Mouse (Mus musculus) stomach, embryonic 14.5 days (tissue): ENCODE results near the gene B430306N03Rik. TPM values are rescaled to one million over a fixed set of nuclear protein-coding genes. Genes with fewer than 3 reads are reported as not detected.

Source experiments
- ATAC-seq: fragments of 200-750 bp; cut with Nextera tagmentation; 2 replicates; pipeline ENCODE4 v1.8.0; 2017; ENCODE audit warnings: low read depth, moderate TSS enrichment; ENCODE audit not compliant: insufficient number of reproducible peaks, insufficient read depth, low FRiP score
- H3K27ac ChIP-seq: fragments of 300-500 bp; sonication (generic); 2 replicates; pipeline ENCODE4 v1.5.1; 2014; ENCODE audit warnings: mild to moderate bottlenecking, low read length, moderate library complexity, mixed read lengths
- H3K27me3 ChIP-seq: fragments of 300-500 bp; sonication (generic); 2 replicates; pipeline ENCODE4 v1.6.1; 2014; ENCODE audit warnings: low read length, control low read depth, mixed read lengths; ENCODE audit not compliant: control insufficient read depth, insufficient read depth
- H3K36me3 ChIP-seq: fragments of 300-500 bp; sonication (generic); 2 replicates; pipeline ENCODE4 v1.6.1; 2014; ENCODE audit warnings: mild to moderate bottlenecking, control low read depth, low read length, moderate library complexity, mixed read lengths; ENCODE audit not compliant: control insufficient read depth, insufficient read depth
- H3K4me1 ChIP-seq: fragments of 300-500 bp; sonication (generic); 2 replicates; pipeline ENCODE4 v1.6.1; 2014; ENCODE audit warnings: low read length, control low read depth, mixed read lengths; ENCODE audit not compliant: control insufficient read depth, insufficient read depth
- H3K4me2 ChIP-seq: fragments of 300-500 bp; sonication (generic); replicated peaks from 2 replicates; pipeline ENCODE4 v1.6.1; 2014; ENCODE audit warnings: low read depth, low read length, control low read depth
- H3K4me3 ChIP-seq: fragments of 300-500 bp; sonication (generic); 2 replicates; pipeline ENCODE4 v1.5.1; 2014; ENCODE audit warnings: low read depth, low read length, control low read depth
- H3K9ac ChIP-seq: fragments of 300-500 bp; sonication (generic); replicated peaks from 2 replicates; pipeline ENCODE4 v1.6.1; 2014; ENCODE audit warnings: low read depth, mild to moderate bottlenecking, control low read depth, low read length, moderate library complexity, mixed read lengths
- H3K9me3 ChIP-seq: fragments of 300-500 bp; sonication (generic); 2 replicates; pipeline ENCODE4 v1.6.1; 2016; ENCODE audit warnings: low read depth, low read length, control low read depth; ENCODE audit not compliant: control insufficient read depth
- WGBS: fragments of 180-500 bp; shearing (Covaris S2); extraction: QIAGEN DNeasy Blood & Tissue Kit; methylation state at CpG from one replicate; pipeline ENCODE4 v1.1.7; 2014; 5-methylcytosine and 5-hydroxymethylcytosine counted together
- polyA plus RNA-seq: library from polyadenylated mRNA; unstranded; fragments of >200 nt; fragmentation: Nextera tagmentation; extraction: Ambion mirVana; gene quantifications from 2 replicates; pipeline ENCODE4 v1.2.1, GENCODE M21; 2014

B430306N03Rik gene
- polyA plus RNA-seq, 1 experiment from 2014 or later: 0.51 TPM

GRCm38 (mm10) chr17:48323236-48323635 is 7.3 kb downstream of the B430306N03Rik start:
- H3K36me3 ChIP-seq: no peaks in the 10 kb centered on the region
- 79% methylated on average over 3 of the region's 3 CpGs for WGBS
- H3K9ac ChIP-seq: no peak overlapping the region
- H3K4me1 ChIP-seq: no peaks in the 10 kb centered on the region
- H3K4me2 ChIP-seq: no peak overlapping the region
- H3K9me3 ChIP-seq: no peaks in the 10 kb centered on the region
- no peaks in the 10 kb centered on the region for H3K27me3 ChIP-seq
- no peak overlapping the region for H3K27ac ChIP-seq
- no peak overlapping the region for H3K4me3 ChIP-seq
- no peak for ATAC-seq

- Histone ChIP-seq H3K9me3 (no peaks in the 10 kb centered on the region), H3K4me2 (no peak overlapping the region), H3K27ac (no peak overlapping the region), H3K27me3 (no peaks in the 10 kb centered on the region), H3K9ac (no peak overlapping the region), H3K4me1 (no peaks in the 10 kb centered on the region), H3K36me3 (no peaks in the 10 kb centered on the region), H3K4me3 (no peak overlapping the region)
- WGBS: 88% methylated on average over 5 of the region's 5 CpGs
- no peak for ATAC-seq
These were observed 8.3 kb downstream of the B430306N03Rik start for GRCm38 (mm10) chr17:48324258-48324657.

DNA sequence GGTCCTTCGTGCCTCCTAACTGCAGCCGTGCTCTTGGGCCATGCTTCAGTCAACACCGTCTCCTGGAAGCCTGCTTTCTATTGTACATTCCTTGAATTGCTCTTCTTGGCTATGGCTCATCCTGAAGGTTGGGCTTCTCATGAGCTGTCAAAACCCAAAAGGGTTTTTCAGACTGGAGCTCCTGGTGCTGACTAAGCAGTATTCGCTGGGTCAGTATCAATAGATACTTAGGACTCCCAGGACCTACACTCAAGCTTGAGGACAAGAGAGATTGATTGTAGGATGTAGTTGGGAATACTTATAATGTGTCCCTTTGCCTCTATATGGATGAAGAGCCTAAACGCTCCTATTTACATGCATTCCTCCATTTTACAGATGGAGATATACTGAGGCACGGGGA is 9.2 kb downstream of the B430306N03Rik start:
- no peaks in the 10 kb centered on the region for H3K36me3 ChIP-seq
- no peak overlapping the region for H3K9ac ChIP-seq
- no peaks in the 10 kb centered on the region for H3K9me3 ChIP-seq
- no peak overlapping the region for H3K4me3 ChIP-seq
- 90% methylated on average over 6 of the region's 6 CpGs for WGBS
- no peaks in the 10 kb centered on the region for H3K4me1 ChIP-seq
- no peaks in the 10 kb centered on the region for H3K27me3 ChIP-seq
- no peak overlapping the region for H3K27ac ChIP-seq
- no peak for ATAC-seq
- H3K4me2 ChIP-seq: no peak overlapping the region

DNA sequence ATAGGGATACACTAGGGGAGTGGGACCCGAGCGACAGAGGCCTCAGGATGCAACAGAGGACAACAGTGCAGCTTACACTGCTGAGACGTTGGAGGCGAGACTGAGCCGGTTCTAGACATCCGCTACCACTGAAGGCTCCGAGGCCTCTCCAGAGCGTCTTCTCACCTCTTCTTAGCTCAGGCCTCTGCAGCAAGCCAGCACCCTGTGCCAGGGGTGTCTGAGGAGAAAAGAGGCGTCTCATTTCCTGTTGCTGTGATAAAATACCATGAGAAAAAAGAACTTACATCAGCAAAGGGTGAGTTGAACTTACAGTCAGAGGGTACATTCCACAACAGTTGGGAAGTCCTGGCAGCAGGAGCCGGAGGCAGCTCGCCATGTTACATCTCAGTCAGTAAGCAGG is 9.7 kb downstream of the B430306N03Rik start:
- H3K4me1 ChIP-seq: no peaks in the 10 kb centered on the region
- H3K36me3 ChIP-seq: no peaks in the 10 kb centered on the region
- H3K27me3 ChIP-seq: no peaks in the 10 kb centered on the region
- no peak for ATAC-seq
- no peaks in the 10 kb centered on the region for H3K9me3 ChIP-seq
- H3K9ac ChIP-seq: no peak overlapping the region
- H3K4me3 ChIP-seq: no peak overlapping the region
- H3K4me2 ChIP-seq: no peak overlapping the region
- no peak overlapping the region for H3K27ac ChIP-seq
- 85% methylated on average over 11 of the region's 11 CpGs for WGBS

DNA sequence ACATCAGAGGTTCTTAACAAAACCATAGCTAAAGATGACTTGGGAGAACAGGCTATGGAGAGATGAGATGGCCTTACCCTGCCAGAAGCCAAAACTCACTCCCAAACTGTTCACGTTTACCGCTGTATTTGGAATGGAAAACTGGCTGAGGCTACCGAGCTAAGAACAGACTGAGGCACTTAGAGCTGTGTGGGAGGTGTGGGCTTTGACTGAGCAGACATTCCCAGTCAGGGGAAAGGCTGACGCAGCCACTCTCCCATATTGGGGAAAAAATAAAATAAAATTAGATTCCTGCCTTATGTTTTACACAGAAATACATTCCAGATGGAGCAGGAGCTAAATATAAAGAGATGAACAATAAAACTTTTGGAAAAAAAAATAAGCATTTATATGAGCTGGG is 10.7 kb downstream of the B430306N03Rik start:
- no peak for ATAC-seq
- WGBS: 76% methylated on average over 4 of the region's 4 CpGs
- no peaks in the 10 kb centered on the region for H3K36me3 ChIP-seq
- H3K9ac ChIP-seq: no peak overlapping the region
- H3K9me3 ChIP-seq: no peaks in the 10 kb centered on the region
- no peak overlapping the region for H3K4me3 ChIP-seq
- no peaks in the 10 kb centered on the region for H3K4me1 ChIP-seq
- no peak overlapping the region for H3K27ac ChIP-seq
- H3K4me2 ChIP-seq: no peak overlapping the region
- no peaks in the 10 kb centered on the region for H3K27me3 ChIP-seq

- Histone ChIP-seq H3K36me3 (no peaks in the 10 kb centered on the region), H3K4me2 (no peak overlapping the region), H3K4me1 (no peaks in the 10 kb centered on the region), H3K4me3 (no peak overlapping the region), H3K9me3 (no peaks in the 10 kb centered on the region), H3K27ac (no peak overlapping the region), H3K9ac (no peak overlapping the region), H3K27me3 (no peaks in the 10 kb centered on the region)
- WGBS: 78% methylated on average over 2 of the region's 2 CpGs
- no peak for ATAC-seq
These were observed 16.6 kb downstream of the B430306N03Rik start for GRCm38 (mm10) chr17:48332524-48332923.

GRCm38 (mm10) chr17:48334186-48334585 is 18.2 kb downstream of the B430306N03Rik start:
- 93% methylated on average over 4 of the region's 4 CpGs for WGBS
- Histone ChIP-seq H3K27ac (no peak overlapping the region), H3K36me3 (no peaks in the 10 kb centered on the region), H3K4me3 (no peak overlapping the region), H3K9me3 (no peaks in the 10 kb centered on the region), H3K27me3 (no peaks in the 10 kb centered on the region), H3K4me2 (no peak overlapping the region), H3K9ac (no peak overlapping the region), H3K4me1 (no peaks in the 10 kb centered on the region)
- ATAC-seq: no peak

DNA sequence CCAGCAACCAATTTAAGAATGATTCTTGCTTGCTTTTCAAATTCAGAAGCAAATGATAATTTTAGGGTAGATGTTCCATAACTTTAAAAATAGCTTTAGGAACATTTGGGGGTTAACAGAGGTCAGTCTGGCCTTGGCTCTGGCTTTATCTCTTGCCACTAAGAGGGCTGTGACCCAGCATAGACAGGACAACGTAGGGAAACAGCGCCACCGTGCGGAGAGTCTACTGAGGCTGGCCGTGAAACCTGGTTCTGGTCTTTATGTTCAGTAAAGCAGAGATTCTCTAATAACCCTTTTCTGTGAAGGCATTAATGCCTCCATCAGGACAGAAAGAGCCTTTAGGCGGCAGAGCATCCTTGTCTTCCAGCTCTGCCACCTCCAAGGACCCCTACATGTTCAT is 20.9 kb downstream of the B430306N03Rik start:
- Histone ChIP-seq H3K27me3 (no peaks in the 10 kb centered on the region), H3K4me2 (no peak overlapping the region), H3K36me3 (no peaks in the 10 kb centered on the region), H3K27ac (no peak overlapping the region), H3K9ac (no peak overlapping the region), H3K4me1 (no peaks in the 10 kb centered on the region), H3K4me3 (no peak overlapping the region), H3K9me3 (no peaks in the 10 kb centered on the region)
- 6% methylated on average over 6 of the region's 6 CpGs for WGBS
- no peak for ATAC-seq

GRCm38 (mm10) chr17:48340267-48340666 is 24.3 kb downstream of the B430306N03Rik start:
- Histone ChIP-seq H3K4me2 (no peak overlapping the region), H3K4me3 (no peak overlapping the region), H3K27me3 (no peaks in the 10 kb centered on the region), H3K9ac (no peak overlapping the region), H3K27ac (no peak overlapping the region), H3K9me3 (no peaks in the 10 kb centered on the region), H3K36me3 (no peaks in the 10 kb centered on the region), H3K4me1 (no peaks in the 10 kb centered on the region)
- 68% methylated on average over 1 of the region's 1 CpGs for WGBS
- ATAC-seq: no peak
